Mouse (Mus musculus) CD4-positive, CD25-positive, alpha-beta regulatory T cell, adult 9 weeks (primary cell): ENCODE data around the gene Herpud1. TPM values are rescaled to one million over a fixed set of nuclear protein-coding genes. Genes with fewer than 3 reads are reported as not detected.

Experiments
- polyA plus RNA-seq: library from polyadenylated mRNA; unstranded; fragments of 100-300 nt; shearing (Covaris generic); gene quantifications from one replicate; pipeline ENCODE4 v1.2.1, GENCODE M21; 2017

Gene Herpud1
- polyA plus RNA-seq: 155 TPM

GRCm38 (mm10) chr8:94386214-94387026, at the start of gene Herpud1:
TSS of gene Herpud1 (plus strand) at chr8:94386438.

GRCm38 (mm10) chr8:94433981-94434466, 47.8 kb downstream of the Herpud1 start, which contains the start of gene Nlrc5:
TSS of gene Nlrc5 (plus strand) at chr8:94434356.

Other genes starting within 250 kb of the Herpud1 start
- not detected for gene Mt4, start 249.2 kb upstream of the Herpud1 start, polyA plus RNA-seq
- gene Mt3, start 233.8 kb upstream of the Herpud1 start, polyA plus RNA-seq: not detected
- not detected for gene Mt2, start 213.8 kb upstream of the Herpud1 start, polyA plus RNA-seq
- 3.2 TPM for gene Mt1, start 207.4 kb upstream of the Herpud1 start, polyA plus RNA-seq
- gene Nup93, start 171.9 kb upstream of the Herpud1 start, polyA plus RNA-seq: 51.7 TPM
- 0.38 TPM for gene Slc12a3, start 57.2 kb upstream of the Herpud1 start, polyA plus RNA-seq
- gene Nlrc5, start 47.9 kb downstream of the Herpud1 start, polyA plus RNA-seq: 285 TPM
- not detected for gene Cpne2, start 146.6 kb downstream of the Herpud1 start, polyA plus RNA-seq
- gene Rspry1, start 215.5 kb downstream of the Herpud1 start, polyA plus RNA-seq: 77.4 TPM
- 94.1 TPM for gene Fam192a, start 215.6 kb downstream of the Herpud1 start, polyA plus RNA-seq